Mouse (Mus musculus): ENCODE measurements around the gene Krt78.
A peak's percentile ranks its signal among the peaks of the same experiment; 100 is the strongest.
"Not testable (repeated sequence)": the region's sequence is repeated elsewhere in the genome, so short reads cannot be mapped to it uniquely, and the experiment has no call there.

The Krt78 gene

DNA sequence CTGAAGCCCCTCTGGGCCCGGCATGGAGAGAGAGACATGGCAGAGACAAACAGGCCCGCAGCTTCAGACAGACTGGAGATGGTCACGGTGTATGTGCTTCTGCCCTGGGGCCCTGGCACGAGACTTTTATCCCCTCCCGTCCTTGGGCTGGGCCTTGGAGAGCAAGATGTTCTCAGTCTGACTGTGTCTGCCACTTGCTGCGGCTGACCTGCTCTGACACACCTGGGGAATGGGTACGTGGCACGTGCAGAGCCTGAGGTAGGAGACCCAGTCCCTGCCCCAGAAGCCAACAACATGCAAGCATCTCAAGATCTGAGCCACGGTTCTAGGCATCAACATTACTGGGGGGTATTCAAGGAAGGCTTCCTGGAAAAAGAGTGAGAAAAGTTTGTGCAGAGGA, at the start of gene Krt78:
TSS of gene Krt78 (minus strand) at position 101 of the 400 bp plus-strand sequence.
- no peak for DNase-seq (ENCODE audit: low spot score)

DNA sequence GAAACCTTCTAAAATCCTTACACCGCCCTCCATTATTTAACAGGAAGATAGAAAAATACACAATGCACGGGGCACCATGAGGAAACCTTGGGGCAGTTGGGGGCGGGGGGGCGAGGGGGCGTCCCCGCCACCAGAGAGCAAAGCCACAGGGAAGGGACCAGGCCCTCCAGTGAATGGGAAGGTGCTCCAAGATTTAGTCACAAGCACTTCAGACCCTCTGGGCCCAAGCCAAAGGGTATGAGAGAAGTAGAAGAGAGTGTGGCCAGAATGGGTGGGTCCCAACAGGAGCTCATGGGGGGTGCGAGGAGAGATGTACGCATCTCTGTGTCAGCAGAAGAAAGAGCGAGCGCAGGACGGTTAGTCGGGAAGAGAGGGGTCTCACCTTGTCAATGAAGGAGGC, 49.4 kb upstream of the Krt78 start:
- DNase-seq (ENCODE audit: low spot score), result no peak

DNA sequence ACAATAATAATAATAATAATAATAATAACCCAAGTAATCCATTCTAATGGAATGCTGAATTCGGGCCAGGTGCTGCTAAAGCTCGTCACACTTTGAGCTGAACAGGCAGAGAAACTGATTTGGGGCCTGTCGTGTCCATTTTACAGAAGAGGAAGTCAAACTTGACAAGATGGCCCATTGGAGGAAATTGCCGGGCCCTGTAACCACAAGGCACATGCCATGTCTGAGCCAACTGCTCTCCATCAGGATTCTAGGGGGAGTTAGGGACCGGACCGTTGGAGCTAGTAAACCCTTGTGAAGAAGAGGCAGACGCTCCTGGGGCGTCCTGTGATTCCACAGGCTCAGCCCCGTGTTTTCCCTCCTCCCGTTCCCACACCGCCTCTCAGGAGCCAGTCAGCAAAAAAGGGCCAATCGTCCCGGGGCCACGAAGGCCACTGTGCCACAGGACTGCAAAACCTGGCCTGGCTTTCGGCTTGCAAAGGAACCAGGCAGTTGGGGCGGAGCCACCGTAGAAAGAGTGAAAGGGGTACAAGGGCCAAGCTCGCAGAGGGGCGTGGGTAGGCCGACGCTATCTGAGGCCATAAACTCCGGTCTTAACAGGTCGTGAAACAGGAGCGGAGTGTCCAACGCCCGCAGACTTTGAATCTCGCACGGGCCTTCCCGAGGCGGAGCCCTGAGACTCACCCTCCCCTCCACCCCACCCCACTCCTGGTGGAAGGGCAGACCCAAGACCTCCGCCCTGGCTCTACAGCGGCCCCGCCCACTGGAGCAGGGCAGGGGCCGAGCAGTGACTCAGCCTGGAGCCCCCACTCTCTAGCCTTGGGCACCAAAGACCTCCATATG, 48.8 kb upstream of the Krt78 start:
- DNase-seq (ENCODE audit: low spot score), result no peak

DNA sequence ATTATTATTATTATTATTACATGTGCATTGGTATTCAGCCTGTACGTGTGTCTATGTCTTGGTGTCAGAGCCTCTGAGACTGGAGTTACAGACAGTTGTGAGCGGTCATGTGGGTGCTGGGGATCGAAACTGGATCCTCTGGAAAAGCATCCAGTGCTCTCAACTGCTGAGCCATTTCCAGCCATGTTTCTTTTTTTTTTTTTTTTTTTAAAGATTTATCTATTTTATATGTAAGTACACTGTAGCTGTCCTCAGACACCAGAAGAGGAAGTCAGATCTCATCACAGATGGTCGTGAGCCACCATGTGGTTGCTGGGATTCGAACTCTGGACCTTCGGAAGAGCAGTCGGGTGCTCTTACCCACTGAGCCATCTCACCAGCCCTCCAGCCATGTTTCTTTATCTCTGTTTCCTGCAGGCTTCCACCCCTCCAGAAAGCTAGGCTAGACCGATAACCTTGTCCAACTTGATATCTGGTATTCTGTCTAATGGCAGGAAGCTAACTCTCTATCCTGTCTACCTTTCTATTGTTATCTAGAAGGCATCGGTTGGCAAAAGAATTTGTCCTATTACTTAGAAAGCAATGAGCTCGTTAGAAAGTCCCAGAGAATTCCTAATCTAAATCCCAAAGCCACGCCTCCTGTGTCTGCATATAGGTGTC, 45.7 kb upstream of the Krt78 start:
- no peak for DNase-seq (ENCODE audit: low spot score)

DNA sequence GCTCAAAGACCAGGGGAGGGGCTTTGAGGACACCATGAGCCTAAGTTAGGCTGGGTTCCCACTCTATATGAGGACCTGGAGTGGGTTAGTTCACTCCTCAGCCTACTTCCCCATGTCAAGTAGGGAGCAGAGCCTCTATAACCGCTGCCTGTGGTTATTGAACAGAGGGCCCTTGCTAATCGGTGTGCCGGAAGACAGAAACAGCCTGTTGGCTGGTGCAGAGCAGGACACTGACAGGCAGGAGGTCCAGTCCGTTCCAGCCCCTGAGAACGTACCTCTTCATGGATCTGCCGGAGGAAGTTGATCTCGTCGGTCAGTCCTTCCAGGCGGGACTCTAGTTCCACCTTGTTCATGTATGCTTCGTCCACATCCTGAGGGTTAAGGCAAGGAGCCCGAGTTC, 45.1 kb upstream of the Krt78 start:
- no peak for DNase-seq (ENCODE audit: low spot score)

DNA sequence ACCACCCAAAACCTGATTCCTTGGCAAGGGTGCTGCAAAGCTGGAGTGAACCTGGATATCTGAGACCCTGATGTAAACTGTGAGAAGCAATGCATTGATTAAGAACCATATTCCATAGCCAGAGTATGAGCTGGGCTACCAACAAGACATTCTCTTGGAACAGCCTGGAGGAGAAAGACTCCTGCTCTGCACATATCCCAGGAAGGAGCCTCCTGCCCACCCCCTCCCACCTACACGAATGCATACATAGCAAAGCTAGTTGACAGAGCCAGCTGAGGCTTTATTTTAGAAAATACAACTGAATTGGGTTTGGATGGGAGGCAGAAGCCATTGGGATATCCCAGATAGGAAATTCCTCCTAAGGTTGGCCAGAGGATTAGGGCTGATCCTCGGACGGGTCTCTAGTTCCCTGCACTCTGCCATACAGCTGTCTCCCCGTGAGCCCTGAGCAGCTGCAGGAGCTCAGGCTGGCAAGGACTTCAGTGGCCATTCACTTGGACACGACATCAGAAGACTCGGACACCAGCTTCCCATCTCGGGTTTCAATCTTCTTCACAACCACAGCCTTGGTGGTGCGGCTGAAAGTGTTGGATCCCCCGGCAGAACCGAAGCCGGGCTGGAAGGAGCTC, 42.5 kb upstream of the Krt78 start:
- not testable (repeated sequence) for DNase-seq (ENCODE audit: low spot score)

DNA sequence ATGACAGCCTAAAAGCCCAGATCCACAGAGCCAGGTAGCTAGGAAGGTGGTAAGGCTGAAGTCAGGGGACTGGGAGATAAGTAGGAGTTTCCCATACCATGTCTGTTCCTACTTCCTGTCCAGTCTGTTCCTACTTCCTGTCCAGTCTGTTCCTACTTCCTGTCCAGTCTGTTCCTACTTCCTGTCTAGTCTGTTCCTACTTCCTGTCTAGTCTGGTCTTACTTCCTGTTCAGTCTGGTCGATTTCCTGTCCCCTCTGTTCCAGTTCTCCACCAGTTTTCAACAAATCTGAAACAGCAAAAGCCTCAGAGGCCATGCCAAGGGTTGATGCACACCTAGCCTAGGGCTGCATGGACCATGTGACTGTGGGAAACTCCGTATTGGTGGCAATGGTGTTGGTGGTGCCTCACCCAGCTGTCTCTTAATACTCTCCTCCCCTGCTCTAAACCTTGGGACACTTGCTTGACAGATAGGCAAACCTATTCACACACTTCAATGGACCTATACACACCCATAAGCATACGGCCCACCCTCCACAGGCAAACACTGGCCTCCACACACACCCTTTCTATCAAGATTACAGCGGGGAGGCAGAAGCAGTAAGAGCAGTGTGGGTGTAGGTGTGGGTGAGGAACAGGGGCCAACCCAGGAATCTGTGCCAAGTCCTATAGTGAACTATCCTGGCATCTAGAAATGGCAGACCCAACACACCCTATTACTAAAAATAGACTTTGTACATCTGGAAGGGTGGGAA, 41.6 kb upstream of the Krt78 start:
- DNase-seq (ENCODE audit: low spot score), result no peak

DNA sequence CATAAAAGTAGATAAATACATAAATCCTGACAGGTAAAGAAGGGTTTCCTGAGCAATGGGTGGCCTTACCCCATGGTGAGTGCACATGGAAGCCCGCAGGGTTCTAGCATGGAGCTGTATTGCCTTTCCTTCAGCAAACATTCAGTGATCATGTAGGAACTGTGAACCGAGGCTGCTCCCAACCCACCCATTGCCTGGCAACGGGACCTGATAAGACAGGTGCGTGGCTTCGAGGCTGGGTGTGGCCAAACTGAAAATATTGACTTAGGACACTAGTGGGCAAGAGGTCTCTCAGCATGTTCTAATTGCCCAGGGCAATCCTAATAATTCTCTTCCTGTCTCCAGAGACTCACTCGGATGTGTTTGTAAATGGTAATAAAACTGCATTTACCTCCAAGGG, 40.3 kb upstream of the Krt78 start:
- DNase-seq (ENCODE audit: low spot score), result no peak

DNA sequence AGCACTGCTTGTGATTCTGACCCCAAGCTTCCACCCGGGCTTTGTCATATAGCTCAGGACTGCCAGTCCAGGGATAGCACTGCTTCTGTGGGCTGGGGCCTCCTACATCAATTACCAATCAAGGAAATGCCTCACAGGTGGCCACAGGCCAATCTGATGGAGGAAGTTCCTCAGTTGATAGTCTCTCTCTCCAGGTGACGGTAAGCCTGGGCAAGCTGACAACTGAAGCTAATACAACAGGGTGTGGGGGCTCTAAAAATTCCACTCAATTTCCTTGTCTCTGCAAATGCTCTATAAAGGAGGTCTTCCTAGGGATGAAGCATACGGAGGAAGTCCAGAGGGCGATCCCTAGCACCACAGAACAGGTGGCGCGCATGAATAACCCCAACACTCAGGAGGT, 36.9 kb upstream of the Krt78 start:
- DNase-seq (ENCODE audit: low spot score), result no peak

DNA sequence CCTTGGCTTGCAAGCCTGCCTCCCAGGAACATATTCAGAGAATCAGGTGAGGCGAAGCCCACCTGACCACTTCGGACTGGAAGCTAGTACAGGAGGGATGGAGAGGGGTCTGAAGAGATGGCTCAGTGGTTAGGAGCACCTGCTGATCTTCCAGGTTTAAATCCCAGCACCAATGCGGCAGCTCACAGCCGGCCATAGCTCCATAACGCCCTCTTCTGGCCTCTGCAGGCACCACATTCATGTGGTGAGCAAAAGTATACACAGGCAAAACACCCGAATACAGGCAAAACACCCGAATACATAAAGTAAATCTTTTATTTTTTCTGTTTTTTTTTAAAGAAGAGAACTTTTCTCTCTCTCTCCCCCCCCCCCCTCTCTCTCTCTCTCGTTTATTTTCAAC, 34.6 kb upstream of the Krt78 start:
- no peak for DNase-seq (ENCODE audit: low spot score)

DNA sequence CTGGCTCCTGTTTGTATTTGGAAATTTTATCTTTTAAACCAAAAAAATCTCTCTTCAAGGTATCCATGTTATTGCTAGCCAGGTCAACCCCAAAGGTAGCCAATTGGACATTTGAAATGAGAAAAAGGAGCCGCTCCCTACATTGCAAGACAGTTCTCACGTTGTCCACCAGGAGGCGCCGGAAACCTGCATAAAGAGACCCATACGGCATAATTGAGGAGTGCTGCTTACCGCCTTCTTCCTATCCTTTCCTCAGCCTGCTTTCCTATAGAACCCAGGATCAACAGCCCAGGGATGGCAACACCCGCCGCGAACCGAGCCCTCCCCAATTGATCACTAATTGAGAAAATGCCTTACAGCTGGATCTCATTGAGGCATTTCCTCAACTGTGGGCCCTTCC, 34.0 kb upstream of the Krt78 start:
- peak; percentile 91 for DNase-seq (ENCODE audit: low spot score)

DNA sequence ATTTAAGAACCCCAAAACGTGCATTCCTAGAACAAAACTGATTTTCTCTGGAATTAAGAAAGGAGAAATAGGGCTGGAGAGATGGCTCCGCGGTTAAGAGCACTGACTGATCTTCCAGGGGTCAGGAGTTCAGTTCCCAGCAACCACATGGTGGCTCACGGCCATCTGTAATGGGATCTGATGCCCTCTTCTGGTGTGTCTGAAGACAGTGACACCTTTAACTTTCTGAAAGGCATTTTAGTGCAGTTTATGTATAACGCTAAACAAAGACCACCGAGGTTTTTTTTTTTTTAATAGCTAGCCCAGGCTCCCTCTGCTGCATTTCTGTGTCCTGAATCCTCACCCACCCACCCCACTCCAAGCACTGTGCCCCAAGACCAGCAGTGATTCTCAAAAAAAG, 30.7 kb upstream of the Krt78 start:
- no peak for DNase-seq (ENCODE audit: low spot score)

DNA sequence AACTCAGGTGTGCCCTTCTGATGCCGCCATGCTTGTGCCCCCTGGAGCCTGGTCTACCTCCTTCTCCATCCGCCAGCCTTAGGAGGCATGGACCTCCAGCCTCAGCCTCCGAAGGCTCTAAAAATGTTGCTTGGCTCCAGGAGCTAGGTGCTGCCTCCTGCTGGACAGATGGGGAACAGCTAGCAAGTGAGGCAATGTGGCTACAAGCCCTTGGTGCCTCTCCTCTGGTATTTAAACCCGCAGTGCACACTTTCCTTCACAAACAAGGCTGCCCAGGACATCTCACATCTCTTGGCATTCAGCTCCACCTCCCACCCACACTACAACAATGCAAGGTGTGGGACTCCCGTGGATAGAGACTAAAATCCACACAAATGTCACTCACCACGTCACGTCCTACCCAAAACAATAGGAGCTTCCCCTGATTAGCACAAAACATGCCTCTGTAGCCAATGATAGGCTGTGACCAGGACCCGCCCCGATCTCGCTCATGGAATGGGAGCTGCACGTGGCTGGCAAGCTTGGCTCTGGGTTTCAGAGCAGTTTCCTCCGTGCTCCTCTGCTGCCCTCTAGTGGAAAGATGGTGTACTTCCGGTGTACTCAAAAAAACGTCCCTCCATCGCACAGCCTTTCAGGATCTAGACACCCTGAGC, 30.0 kb upstream of the Krt78 start:
- DNase-seq (ENCODE audit: low spot score), result peak; percentile 96

DNA sequence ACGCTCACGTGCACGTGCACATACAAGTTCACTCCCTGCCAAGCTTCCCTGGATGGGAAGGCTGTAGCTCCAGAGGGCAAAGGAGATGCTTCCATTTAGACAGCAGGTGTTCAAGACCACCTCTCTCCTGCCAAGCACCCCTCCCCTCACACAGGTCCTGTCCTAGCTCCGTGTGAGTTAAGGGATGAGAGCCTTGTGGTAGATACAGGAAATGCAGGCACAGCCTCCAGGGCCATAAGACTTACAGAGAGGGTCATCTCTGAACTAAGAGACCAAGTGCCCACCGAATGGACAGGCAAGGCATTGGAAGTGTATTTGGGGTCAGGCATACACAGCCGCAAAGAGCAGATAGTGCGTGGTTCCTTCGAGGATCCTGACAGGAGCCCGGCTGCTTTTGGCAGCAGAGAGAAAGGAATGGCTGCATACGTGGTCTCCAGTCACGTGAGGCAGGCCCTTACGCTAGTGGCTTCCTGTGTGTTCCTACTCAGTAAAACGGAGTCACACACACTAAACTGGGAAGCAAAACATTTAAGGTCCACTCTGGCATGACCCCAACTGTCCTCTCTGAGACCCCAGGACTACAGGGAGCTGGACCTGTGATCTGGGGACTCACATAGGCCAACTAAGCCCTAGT, 29.3 kb upstream of the Krt78 start:
- no peak for DNase-seq (ENCODE audit: low spot score)

DNA sequence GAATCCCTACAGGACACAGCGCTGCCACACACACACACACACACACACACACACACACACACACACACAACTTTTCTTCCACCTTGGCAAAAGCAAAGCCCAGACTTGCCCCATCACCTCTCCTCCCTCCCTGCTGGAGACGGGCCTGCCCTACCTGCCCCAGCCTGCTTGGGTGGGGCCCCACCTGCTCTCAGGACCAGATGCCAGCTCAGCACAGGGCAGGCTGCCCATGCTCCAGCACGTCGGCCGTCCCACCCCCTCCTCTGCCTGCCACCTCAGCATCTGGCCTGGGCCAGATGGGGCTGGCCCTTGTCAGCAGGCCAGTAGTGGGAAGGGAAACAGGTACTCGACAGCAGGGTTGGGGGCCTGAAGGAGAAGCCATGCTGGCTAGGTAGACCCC, 26.8 kb upstream of the Krt78 start:
- DNase-seq (ENCODE audit: low spot score), result no peak

DNA sequence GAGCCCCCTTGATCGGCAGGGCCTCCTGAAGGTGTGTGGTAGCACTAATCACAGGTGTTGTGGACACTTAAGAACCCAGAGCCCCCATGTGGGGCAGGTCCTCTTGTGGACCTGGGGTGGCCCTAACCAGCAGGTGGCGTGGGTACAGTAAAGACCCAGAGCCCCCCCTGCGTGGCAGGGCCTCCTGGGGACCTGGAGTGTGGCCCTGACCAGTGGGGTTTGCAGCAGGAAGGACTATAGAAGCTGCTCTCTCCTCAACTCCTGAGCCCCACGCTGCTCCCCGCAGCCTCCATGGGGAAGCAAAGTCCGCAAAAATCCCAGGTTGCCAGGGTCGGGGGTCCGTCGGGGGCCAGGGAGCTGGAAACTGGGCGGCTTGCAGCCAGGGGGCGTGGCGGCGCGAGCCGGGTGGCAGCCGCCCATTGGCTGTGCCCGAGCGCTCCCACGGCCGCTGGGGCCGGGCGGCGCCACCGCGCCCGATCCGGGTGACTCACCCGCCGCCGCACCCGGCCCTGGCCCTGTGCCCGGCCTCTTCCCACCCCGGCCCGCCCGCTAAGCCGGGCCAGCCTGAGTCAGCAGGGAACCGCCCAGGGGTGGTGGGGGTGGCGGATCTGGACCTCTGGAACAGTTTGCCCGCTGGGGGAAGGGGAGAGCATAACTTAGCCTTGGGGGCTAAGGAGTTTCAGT, 23.1 kb upstream of the Krt78 start:
- peak; percentile 80 for DNase-seq (ENCODE audit: low spot score)

DNA sequence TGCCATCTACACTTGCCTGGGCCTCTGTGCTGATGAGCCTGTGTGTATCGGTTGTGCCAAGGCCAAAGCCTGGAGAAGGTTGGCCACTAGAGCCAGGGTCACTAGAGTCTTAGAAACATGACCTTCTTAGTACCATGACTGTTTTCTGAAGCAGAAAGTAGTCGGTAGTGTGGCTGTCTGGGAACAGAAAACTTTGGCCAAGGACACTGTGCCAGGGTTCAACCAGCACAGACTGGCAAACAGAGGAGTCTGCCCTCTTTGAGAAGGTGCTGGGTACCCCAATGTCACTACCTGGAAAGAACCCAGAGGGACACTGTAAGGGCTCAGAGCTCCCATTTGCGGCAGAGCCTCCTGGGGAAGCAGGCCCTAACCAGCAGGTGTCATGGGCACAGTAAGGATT, 22.6 kb upstream of the Krt78 start:
- DNase-seq (ENCODE audit: low spot score), result no peak

DNA sequence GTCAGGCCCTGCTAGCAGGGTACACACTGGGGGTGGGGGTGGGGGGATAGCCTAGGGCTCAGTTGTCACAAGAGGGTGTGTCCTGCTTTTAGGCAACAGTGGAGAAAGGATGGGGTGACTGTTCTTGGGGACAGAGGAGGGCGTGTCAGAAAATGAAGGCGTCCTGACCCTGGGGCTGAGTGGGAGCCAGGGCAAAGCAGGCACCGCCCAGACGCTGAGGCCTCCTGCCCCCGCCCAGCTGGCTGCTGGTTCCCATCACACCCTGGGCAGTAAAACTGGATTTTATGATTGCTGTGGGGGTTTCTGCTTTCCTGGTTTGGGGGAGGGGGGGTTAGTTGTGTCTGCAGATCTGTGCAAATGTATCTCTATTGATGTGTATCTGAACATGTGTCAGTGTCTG, 21.9 kb upstream of the Krt78 start:
- DNase-seq (ENCODE audit: low spot score), result no peak

DNA sequence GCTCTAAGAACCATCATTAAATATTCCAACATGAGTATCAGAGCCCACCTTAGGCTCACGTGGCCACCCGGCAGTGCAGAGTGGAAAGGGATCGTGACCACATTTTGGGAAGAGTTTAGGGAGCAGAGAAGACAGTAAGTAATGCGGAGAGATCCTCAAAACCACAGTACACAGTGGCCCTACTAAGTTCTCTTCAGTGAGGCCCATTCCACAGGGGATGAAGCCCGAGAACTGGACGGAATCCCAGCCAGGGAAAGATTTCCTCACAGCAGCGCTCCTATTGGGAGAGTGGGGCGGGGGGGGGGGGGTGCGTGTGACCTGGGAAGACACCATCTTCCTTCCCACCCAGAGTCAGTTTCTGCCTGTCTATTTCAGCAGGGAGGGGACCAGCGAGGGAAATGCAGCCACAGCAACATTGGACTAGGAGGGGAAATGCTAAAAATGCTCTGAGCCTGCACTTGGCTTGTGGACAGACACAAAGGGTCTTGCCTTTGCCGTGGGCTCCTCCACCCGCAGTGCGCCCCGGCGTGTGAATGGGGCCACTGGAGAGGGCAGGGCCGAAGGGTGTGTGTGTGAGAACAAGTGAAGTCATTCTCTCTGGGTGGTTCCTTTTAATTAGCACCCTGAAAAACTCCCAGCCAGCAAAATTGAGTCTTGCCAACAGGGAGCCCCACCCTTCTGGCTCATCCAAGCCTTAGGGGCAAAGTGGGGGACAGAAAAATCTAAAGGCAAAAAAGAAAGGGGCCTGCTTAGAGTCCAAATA, 20.2 kb upstream of the Krt78 start:
- no peak for DNase-seq (ENCODE audit: low spot score)

DNA sequence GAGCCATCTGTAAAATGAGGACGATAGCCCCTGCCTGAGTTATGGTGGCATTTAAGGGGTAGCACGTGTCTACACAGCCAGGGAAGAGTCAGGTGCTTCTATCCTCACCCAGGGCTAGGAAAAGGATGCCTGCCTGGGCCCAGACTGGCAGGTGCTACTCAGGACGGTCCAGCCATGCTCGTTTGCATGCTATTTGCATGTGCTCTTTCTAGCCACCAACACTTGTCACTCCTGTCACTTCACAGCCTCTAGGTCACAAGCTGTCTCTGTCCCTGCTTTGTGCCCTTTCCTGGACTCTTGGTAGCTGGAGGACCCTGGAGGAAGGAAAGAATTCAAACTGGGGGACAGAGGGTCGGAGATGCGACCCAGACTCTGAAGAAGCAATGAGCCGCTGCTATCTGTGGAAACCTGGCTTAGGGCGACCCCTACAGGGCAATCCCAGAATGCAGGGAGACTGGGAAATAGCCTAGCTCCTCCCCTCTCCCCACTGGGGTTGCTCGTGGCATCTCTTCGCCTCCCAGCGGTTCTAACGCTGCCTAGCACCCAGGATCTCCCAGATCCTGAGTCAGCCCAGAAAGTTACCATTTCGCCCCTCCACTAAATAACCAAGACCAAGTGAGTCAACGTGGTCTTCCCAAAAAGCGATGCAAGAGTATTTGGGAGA, 19.5 kb upstream of the Krt78 start:
- peak; percentile 99 for DNase-seq (ENCODE audit: low spot score)
